Mouse (Mus musculus): ENCODE measurements around the gene Olfr1185-ps1. TPM values are rescaled to one million over a fixed set of nuclear protein-coding genes. Genes with fewer than 3 reads are reported as not detected.
"Not testable (repeated sequence)": the region's sequence is repeated elsewhere in the genome, so short reads cannot be mapped to it uniquely, and the experiment has no call there.

Gene Olfr1185-ps1
- polyA plus RNA-seq (2016; fragmentation: Nextera tagmentation; extraction: Ambion mirVana) = not detected in 2 replicates

DNA sequence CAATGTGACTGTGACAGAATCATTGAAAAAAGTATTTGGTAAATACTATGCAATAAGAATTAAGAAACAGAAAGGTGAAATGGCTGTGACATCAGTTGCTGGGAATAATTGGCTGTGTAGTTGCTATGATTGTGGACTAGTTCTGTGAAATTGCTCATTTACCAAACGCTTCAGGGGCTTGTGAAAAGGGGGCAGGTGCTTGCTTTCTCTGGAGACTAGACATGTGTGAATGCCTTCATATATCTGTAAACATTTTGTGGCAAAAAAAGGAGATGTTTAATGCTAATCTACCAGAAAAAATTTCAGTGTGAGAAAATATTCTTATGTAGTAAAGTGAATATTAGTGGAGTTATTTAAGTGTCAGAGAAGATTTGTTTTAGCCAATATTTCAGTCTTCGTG, at the start of gene Olfr1185-ps1:
Olfr1185-ps1 (plus strand) TSS at position 301 of the 400 bp plus-strand sequence.
- no peaks in the 10 kb centered on the region for H3K36me3 ChIP-seq
- no peaks in the 10 kb centered on the region for H3K27me3 ChIP-seq (ENCODE audit: insufficient read depth, poor library complexity, severe bottlenecking)
- DNase-seq (ENCODE audit: low spot score) = no peak
- no peaks in the 10 kb centered on the region for H3K9me3 ChIP-seq
- H3K4me1 ChIP-seq (replicated peaks) = no peaks in the 10 kb centered on the region
- no peak within 1 kb of the TSS for H3K4me3 ChIP-seq
- no peak within 1 kb of the TSS for H3K27ac ChIP-seq
- WGBS = 82% methylated on average over 2 of the region's 2 CpGs

GRCm38 (mm10) chr2:88449031-88449430, 44.1 kb upstream of the Olfr1185-ps1 start, which contains the start of gene Gm13757:
Gene Gm13757, minus strand, starts transcription at chr2:88449131.
- Histone ChIP-seq H3K4me3 (no peak within 1 kb of the TSS), H3K9me3 (no peaks in the 10 kb centered on the region), H3K36me3 (no peaks in the 10 kb centered on the region), H3K4me1 (replicated peaks) (no peaks in the 10 kb centered on the region), H3K27me3 (ENCODE audit: insufficient read depth, poor library complexity, severe bottlenecking) (no peaks in the 10 kb centered on the region), H3K27ac (no peak within 1 kb of the TSS)
- WGBS = 89% methylated on average over 1 of the region's 1 CpGs
- DNase-seq (ENCODE audit: low spot score) = no peak

- H3K4me3 ChIP-seq; H3K4me1 ChIP-seq (replicated peaks); DNase-seq (ENCODE audit: low spot score); H3K27me3 ChIP-seq (ENCODE audit: insufficient read depth, poor library complexity, severe bottlenecking); H3K36me3 ChIP-seq; H3K27ac ChIP-seq; H3K9me3 ChIP-seq: not testable (repeated sequence)
- WGBS = 87% methylated on average over 1 of the region's 1 CpGs
Observed at GRCm38 (mm10) chr2:88454567-88454966, 38.6 kb upstream of the Olfr1185-ps1 start, which contains the start of gene Olfr1183. Gene Olfr1183, plus strand, starts transcription at chr2:88454867.

- no peaks in the 10 kb centered on the region for H3K27me3 ChIP-seq (ENCODE audit: insufficient read depth, poor library complexity, severe bottlenecking)
- 86% methylated on average over 2 of the region's 2 CpGs for WGBS
Observed at GRCm38 (mm10) chr2:88483298-88483697, 9.8 kb upstream of the Olfr1185-ps1 start, which contains the start of gene Olfr1184. Gene Olfr1184, plus strand, starts transcription at chr2:88483598.

DNA sequence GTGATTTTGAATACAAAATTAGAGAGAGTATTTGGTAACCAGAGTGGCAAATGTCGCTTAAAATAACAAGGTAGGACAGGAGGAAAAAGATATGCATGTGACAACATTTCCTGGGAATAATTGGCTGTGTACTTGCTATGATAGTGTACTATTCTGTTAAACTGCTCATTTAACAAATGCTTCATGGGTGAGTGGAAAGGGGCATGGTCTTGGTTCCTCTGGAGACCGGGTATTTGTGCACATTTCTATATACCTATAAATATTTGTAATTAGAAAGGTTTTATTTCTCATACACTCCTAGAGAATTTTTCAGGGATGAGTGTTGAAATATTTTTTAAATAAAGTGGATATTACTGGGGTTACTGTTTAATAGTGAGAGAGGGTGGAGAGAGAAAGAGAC, 25.1 kb downstream of the Olfr1185-ps1 start, which contains the start of gene Olfr1186:
Olfr1186 (plus strand) TSS at position 301 of the 400 bp plus-strand sequence.
- Histone ChIP-seq H3K4me1 (replicated peaks) (no peaks in the 10 kb centered on the region), H3K27ac (no peak within 1 kb of the TSS), H3K4me3 (no peak within 1 kb of the TSS), H3K27me3 (ENCODE audit: insufficient read depth, poor library complexity, severe bottlenecking) (no peaks in the 10 kb centered on the region), H3K36me3 (no peaks in the 10 kb centered on the region), H3K9me3 (no peaks in the 10 kb centered on the region)
- no peak for DNase-seq (ENCODE audit: low spot score)
- 85% methylated on average over 2 of the region's 2 CpGs for WGBS

More at GRCm38 (mm10) chr2:88483298-88483697, 9.8 kb upstream of the Olfr1185-ps1 start, which contains the start of gene Olfr1184:
- no peak for DNase-seq (ENCODE audit: low spot score)
- Histone ChIP-seq H3K4me3 (no peak within 1 kb of the TSS), H3K27ac (no peak within 1 kb of the TSS), H3K36me3 (no peaks in the 10 kb centered on the region), H3K4me1 (replicated peaks) (no peaks in the 10 kb centered on the region), H3K9me3 (no peaks in the 10 kb centered on the region)

DNA sequence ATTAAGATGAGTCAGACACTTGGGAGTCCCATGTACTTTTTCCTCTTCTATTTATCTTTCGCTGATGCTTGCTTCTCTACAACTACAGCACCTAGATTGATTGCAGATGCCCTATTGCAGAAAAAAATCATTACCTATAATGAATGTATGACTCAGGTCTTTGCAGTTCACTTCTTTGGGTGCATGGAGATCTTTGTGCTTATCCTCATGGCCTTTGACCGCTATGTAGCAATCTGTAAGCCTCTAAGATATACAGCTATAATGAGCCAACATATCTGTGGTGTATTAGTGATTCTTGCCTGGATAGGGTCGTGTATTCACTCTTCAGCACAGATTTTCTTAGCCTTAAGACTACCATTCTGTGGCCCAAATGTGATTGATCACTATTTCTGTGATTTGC, 32.6 kb downstream of the Olfr1185-ps1 start:
- WGBS = 80% methylated on average over 3 of the region's 3 CpGs
- H3K27me3 ChIP-seq (ENCODE audit: insufficient read depth, poor library complexity, severe bottlenecking) = no peaks in the 10 kb centered on the region

More for the DNA sequence above, 32.6 kb downstream of the Olfr1185-ps1 start:
- no peak for DNase-seq (ENCODE audit: low spot score)
- Histone ChIP-seq H3K4me1 (replicated peaks) (no peaks in the 10 kb centered on the region), H3K27ac (no peak overlapping the region), H3K4me3 (no peak overlapping the region), H3K36me3 (no peaks in the 10 kb centered on the region), H3K9me3 (no peaks in the 10 kb centered on the region)

Other genes with a start within 250 kb of the Olfr1185-ps1 start
- gene Olfr1173, start 213.4 kb upstream of the Olfr1185-ps1 start, polyA plus RNA-seq (2016; fragmentation: Nextera tagmentation; extraction: Ambion mirVana) = not detected in 2 replicates
- not detected in 2 replicates for gene Olfr1174-ps, start 178.2 kb upstream of the Olfr1185-ps1 start, polyA plus RNA-seq (2016; fragmentation: Nextera tagmentation; extraction: Ambion mirVana)
- gene Olfr1175-ps, start 166.1 kb upstream of the Olfr1185-ps1 start, polyA plus RNA-seq (2016; fragmentation: Nextera tagmentation; extraction: Ambion mirVana) = not detected in 2 replicates
- gene Olfr1176, start 156.6 kb upstream of the Olfr1185-ps1 start, polyA plus RNA-seq (2016; fragmentation: Nextera tagmentation; extraction: Ambion mirVana) = not detected in 2 replicates
- not detected in 2 replicates for gene Olfr1177-ps, start 146.8 kb upstream of the Olfr1185-ps1 start, polyA plus RNA-seq (2016; fragmentation: Nextera tagmentation; extraction: Ambion mirVana)
- gene Olfr1178, start 106.3 kb upstream of the Olfr1185-ps1 start, polyA plus RNA-seq (2016; fragmentation: Nextera tagmentation; extraction: Ambion mirVana) = not detected in 2 replicates
- not detected in 2 replicates for gene Olfr1179, start 86.9 kb upstream of the Olfr1185-ps1 start, polyA plus RNA-seq (2016; fragmentation: Nextera tagmentation; extraction: Ambion mirVana)
- not detected in 2 replicates for gene Olfr1180, start 74.2 kb upstream of the Olfr1185-ps1 start, polyA plus RNA-seq (2016; fragmentation: Nextera tagmentation; extraction: Ambion mirVana)
- gene Olfr1181, start 67.1 kb upstream of the Olfr1185-ps1 start, polyA plus RNA-seq (2016; fragmentation: Nextera tagmentation; extraction: Ambion mirVana) = not detected in 2 replicates
- not detected in 2 replicates for gene Gm13757, start 44.2 kb upstream of the Olfr1185-ps1 start, polyA plus RNA-seq (2016; fragmentation: Nextera tagmentation; extraction: Ambion mirVana)
- gene Olfr1183, start 38.5 kb upstream of the Olfr1185-ps1 start, polyA plus RNA-seq (2016; fragmentation: Nextera tagmentation; extraction: Ambion mirVana) = not detected in 2 replicates
- gene Olfr1184, start 9.7 kb upstream of the Olfr1185-ps1 start, polyA plus RNA-seq (2016; fragmentation: Nextera tagmentation; extraction: Ambion mirVana) = not detected in 2 replicates
- gene Olfr1186, start 25.2 kb downstream of the Olfr1185-ps1 start, polyA plus RNA-seq (2016; fragmentation: Nextera tagmentation; extraction: Ambion mirVana) = not detected in 2 replicates
- gene Olfr1188, start 63.6 kb downstream of the Olfr1185-ps1 start, polyA plus RNA-seq (2016; fragmentation: Nextera tagmentation; extraction: Ambion mirVana) = not detected in 2 replicates
- not detected in 2 replicates for gene Olfr1189, start 93.1 kb downstream of the Olfr1185-ps1 start, polyA plus RNA-seq (2016; fragmentation: Nextera tagmentation; extraction: Ambion mirVana)
- gene Olfr1191-ps1, start 147.2 kb downstream of the Olfr1185-ps1 start, polyA plus RNA-seq (2016; fragmentation: Nextera tagmentation; extraction: Ambion mirVana) = not detected in 2 replicates
- gene Olfr1192-ps1, start 155.2 kb downstream of the Olfr1185-ps1 start, polyA plus RNA-seq (2016; fragmentation: Nextera tagmentation; extraction: Ambion mirVana) = not detected in 2 replicates
- not detected in 2 replicates for gene Olfr1193, start 182.3 kb downstream of the Olfr1185-ps1 start, polyA plus RNA-seq (2016; fragmentation: Nextera tagmentation; extraction: Ambion mirVana)
- not detected in 2 replicates for gene Olfr1195, start 195.9 kb downstream of the Olfr1185-ps1 start, polyA plus RNA-seq (2016; fragmentation: Nextera tagmentation; extraction: Ambion mirVana)
- not detected in 2 replicates for gene Olfr1196, start 211.3 kb downstream of the Olfr1185-ps1 start, polyA plus RNA-seq (2016; fragmentation: Nextera tagmentation; extraction: Ambion mirVana)
- gene Olfr1197, start 239.0 kb downstream of the Olfr1185-ps1 start, polyA plus RNA-seq (2016; fragmentation: Nextera tagmentation; extraction: Ambion mirVana) = not detected in 2 replicates